Mouse (Mus musculus): ENCODE results near the gene Rag2.

DNA sequence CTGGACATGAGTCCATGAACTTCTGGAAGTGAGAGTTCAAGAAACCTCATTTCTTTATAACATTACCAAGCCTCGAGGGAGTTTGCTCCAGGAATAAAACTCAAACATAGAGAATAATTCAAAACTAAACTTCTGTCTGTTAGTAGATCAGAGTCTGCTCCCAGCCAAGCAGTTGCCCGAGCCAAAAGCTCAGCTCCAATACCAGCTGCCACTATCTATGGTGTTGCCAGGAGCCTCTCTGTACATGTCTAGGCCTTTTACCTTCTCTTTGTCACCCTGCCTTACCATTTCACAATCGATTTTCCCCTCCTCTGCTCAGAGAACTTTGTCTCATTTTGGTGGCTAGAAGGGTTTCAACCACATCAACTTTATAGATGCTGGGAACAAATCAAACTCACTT, 49.0 kb downstream of the Rag2 start:
- TF ChIP-seq GATA1 (IDR thresholded peaks at IDR 0.05; ENCODE audit: borderline replicate concordance, low read length) (no peak), FLI1 (IDR thresholded peaks at IDR 0.05; ENCODE audit: low read length) (no peak)
